Mouse (Mus musculus): ENCODE measurements around the gene Cnbd2.
"Not testable (repeated sequence)": the region's sequence is repeated elsewhere in the genome, so short reads cannot be mapped to it uniquely, and the experiment has no call there.

The Cnbd2 gene

DNA sequence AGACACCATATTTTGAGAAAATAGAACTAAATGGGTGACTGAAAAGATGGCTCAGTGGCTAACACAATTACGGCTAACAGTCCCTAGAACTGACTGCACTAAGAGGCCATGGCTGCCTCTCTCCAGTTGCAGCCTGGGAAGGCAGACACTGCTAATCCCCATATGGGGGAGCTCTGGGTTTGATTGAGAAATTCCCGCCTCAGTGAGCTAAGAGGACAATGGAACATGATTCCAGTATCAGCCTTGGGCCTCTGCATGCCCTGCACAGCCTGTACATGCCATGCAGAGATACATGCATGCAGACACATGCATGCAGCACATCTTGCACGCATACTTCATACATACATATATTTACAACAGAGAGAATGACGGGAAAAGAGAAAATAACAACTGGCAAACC is 69.3 kb downstream of the Cnbd2 start:
- peak; percentile 21 for DNase-seq (ENCODE audit: low read depth, low spot score)

DNA sequence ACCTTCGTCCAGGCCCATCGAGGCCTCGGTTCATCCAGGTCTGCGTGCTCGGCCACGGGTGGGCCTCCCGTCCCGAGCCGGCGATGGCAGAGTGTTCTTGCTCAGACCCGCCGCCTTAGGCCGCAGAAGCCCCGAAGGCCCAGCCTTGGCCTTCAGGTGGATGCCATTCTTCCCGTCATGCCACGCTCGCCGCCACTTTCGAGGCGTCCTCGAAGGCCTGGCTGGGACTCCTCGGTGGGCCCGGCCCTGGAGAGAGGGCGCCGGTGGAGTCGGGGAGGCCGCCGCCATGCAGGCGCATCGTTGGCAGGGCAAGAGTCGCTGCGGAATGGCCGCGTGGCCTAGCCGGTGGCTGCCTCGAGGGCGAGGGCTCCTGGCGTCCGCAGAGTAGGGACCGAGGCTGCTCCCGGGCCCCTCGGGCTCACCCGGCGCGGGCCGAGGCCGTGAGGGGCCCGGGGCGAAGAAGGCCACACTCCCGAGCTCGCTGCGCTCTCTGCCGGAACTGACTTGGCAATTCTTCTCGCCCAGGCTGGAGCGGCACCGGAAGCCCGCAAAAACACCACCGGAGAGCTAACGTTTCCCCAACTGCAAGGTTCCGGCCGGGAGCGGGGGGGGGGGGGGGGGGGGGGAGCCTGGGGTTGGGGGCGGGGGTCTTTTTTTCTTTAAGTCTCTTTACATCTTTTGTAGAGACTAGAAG is 80.5 kb downstream of the Cnbd2 start:
- peak; percentile 89 for DNase-seq (ENCODE audit: low read depth, low spot score)

DNA sequence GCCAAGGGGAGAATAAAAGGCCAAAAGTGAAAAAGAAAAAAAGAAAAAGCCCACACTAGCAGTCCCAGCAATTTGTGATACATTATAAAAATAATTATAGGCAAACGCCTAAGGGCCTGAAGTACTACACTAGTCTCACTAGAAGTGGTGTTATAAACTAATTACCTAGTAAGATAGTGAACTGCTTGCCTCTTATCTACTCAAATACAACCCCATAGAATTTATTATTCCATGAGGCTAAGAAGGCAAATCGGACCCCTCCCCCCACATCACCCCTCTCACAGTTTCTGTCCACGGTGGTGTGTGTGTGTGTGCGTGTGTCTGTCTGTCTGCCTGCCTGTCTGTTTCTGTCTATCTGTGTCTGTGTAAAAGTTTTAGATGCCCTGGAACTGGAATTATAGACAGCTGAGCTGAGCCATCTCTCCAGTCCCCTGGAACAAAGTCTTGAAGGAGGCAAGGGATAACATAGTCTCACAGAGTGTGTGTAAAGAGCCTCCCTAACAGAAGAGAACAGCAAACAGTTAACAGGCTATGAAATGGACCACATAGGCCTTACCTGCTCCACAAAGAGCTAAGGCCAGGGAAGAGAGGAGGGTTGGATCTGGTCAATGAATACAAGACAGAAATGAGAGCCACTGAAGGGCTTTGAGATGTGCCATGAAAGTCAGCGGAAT is 81.2 kb downstream of the Cnbd2 start:
- DNase-seq (ENCODE audit: low read depth, low spot score), result no peak

DNA sequence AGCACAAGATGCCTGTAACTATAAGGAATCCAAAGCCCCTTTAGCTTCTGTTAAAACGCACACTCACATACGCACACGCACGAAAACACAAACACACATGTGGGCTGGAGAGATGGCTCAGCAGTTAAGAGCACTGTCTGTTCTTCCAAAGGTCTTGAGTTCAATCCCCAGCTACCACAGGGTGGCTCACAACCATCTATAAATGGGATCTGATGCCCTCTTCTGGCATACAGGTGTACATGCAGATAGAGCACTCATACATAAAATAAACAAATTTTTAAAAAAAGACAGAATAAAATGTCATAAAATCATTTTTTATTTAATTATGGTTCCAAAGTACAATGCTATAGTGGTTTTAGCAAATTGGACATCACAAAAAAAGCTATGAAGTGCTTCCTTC is 82.2 kb downstream of the Cnbd2 start:
- peak; percentile 61 for DNase-seq (ENCODE audit: low read depth, low spot score)

DNA sequence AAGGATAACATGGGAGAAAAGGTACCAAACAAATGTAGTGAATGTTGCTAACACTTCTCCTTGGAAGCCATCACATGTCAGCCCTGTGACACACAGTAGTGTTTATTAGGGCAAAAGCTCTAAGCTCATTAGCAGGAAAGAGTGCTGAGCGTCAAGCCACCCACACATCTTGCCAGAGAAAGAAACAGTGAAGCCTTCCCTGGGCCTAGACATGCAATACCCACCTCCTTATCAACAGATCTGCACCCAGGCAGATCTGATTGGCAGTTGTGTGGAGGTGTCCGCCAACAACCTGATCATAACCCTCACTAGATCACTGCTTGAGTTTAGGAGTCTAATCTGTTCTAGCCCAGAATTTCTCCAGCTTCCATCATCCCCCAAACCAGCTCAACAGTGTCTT is 84.0 kb downstream of the Cnbd2 start:
- no peak for DNase-seq (ENCODE audit: low read depth, low spot score)

DNA sequence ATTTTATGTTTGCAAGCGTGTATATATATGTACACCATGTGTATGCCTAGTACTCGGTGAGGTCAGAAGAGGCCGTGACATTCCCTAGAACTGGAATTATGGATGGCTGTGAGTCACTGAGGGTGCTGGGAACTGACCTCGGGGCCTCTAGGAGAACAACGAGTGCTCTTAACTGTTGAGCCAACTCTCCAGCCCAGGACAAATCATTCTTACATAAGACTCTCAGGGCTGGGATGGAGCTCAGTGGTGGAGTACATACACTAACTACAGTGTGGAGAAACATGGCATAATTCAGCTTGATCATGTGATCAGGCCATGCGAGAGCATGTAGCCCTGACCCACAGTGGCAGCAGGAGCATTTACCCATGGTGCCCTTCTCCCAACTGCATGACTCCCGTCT is 85.9 kb downstream of the Cnbd2 start:
- DNase-seq (ENCODE audit: low read depth, low spot score), result no peak

DNA sequence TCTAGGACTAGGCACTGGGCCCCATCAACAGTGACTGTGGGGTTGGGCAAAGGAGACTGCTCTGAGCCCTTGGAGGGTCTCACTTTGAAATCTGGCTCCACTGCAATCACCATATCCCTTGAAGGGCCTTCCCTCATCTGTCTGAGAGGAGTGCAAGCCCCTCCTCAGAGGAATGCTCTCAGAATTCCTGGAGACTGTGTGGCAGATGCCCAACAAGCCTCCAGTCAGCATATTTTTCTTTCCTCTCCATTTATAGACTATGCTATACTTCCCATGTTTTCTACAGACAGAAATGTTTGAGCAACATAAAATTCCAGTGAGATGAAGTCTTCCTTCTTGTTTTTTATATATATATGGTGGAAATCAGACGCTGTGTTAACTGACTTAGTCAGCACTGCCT is 87.4 kb downstream of the Cnbd2 start:
- DNase-seq (ENCODE audit: low read depth, low spot score), result no peak

DNA sequence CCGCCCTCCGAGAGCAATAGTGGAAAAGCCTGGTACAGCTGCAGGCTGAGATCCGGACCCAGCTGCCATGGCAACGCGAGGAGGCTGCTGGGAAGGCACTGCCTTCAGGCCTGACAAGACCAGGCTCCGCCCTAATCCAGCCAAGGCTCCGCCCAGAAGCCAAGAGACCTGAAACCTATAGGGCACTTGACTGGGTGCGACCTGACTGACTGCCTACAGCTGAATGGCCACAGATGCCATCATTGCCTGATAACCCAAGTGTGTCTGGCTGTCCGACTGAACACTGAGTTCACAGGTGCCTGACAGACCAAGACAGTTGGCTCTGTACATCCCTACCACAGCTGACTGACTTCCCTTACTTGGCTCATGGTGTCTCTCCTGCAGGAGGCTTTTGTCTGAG is 89.2 kb downstream of the Cnbd2 start:
- peak; percentile 97 for DNase-seq (ENCODE audit: low read depth, low spot score)

DNA sequence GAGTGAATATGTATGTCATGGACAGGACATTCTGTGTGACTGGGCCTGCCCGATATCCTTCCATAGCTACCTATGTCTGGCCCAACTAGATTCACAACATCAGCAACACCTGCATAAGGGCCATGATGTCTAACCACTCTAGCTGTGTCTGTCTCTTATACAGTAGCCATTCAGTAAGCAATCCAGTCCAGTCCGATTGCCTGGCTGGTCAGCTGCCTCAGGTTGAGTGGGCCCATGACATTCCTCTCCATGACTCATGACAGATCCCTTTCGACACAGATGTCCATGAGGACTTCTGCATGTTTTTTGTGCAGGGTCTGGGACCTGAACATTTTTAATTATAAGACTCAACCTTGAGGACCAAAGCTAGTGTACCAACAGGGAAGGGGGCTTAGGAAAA is 89.9 kb downstream of the Cnbd2 start:
- no peak for DNase-seq (ENCODE audit: low read depth, low spot score)

DNA sequence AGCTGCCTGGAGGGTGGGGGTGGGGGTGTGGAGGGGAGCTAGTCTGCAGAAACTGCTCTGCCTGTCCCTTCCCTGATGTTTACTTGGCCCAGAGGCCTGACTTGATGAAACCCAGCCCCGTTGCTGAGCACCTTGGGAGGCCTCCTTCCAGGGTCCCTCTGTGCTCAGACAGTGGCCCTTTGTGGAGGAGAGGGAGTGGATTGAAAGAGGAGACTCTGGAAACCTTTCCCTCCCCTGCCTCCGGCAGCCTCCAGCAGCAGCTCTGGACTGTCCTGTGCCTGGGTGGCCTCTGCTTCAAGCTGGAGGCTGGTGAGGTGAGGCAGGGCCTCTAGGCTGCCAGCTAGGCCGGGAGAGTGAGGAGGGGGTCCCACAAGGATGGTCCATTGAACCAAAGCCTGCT is 94.9 kb downstream of the Cnbd2 start:
- DNase-seq (ENCODE audit: low read depth, low spot score), result no peak

DNA sequence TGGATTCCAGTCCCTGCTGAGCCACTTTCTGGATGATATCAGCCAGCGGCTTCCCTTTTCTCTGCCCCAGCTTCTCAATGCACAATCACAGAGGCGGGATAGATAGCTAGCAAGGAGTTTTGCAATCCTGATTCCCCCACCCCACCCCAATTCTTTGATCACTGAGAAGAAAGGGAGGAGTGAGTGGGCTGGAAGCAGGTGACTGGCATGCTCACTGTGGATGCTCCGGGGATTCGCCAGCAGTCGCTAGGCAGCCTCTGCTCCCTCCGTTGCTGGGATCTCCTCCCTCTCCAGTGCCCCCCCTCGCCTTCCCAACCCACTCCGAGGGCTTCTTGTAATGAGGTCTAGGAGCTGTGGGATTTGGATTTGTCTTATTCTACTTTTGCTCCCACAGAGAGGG is 96.1 kb downstream of the Cnbd2 start:
- peak; percentile 44 for DNase-seq (ENCODE audit: low read depth, low spot score)

DNA sequence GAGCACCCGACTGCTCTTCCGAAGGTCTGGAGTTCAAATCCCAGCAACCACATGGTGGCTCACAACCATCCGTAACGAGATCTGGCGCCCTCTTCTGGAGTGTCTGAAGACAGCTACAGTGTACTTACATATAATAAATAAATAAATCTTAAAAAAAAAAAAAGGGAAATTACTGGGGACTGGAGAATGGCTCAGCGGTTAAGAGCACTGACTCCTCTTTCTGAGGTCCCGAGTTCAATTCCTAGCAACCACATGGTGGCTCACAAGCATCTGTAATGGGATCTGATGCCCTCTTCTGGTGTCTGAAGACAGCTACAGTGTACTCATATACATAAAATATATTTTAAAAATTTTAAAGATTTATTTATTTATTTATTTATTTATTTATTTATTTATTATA is 99.2 kb downstream of the Cnbd2 start:
- not testable (repeated sequence) for DNase-seq (ENCODE audit: low read depth, low spot score)

DNA sequence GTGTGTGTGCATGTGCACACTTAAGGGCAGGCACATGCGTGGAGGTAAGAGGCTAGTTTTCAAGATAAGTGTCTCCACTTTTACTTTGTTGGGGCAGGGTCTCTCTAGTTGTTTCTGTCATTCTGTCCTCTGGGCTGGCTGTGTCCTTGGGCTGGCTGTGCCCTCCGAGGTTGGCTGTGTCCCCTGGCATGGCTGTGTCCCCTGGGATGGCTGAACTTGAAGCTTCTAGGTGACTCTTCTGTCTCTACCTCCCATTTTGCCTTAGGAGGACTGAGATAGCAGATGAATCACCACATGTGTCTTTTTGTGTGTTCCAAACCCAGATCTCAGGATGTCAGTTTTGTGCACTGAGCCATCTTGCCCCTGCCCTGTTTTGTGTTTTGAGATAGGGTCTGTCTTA is 102.9 kb downstream of the Cnbd2 start:
- no peak for DNase-seq (ENCODE audit: low read depth, low spot score)

DNA sequence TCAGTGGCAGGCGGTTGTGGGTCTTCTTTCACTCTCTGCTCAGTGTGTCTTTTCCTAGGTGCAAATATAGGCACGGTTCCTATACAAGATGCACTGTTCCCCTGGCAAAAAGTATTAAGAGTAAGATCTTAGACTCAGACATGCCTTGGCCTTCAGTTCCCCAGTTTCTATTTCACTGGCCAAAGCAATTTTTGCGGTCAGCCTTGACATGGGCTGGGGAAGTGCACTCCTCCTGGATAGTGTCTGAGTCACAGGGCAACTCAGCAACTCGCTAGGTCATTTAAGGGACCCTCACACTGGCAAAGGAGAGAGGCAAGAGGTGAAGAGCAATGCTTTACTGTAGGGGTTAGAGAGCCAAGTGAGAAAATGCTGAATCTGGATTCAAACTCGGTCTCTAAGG is 103.6 kb downstream of the Cnbd2 start:
- no peak for DNase-seq (ENCODE audit: low read depth, low spot score)

DNA sequence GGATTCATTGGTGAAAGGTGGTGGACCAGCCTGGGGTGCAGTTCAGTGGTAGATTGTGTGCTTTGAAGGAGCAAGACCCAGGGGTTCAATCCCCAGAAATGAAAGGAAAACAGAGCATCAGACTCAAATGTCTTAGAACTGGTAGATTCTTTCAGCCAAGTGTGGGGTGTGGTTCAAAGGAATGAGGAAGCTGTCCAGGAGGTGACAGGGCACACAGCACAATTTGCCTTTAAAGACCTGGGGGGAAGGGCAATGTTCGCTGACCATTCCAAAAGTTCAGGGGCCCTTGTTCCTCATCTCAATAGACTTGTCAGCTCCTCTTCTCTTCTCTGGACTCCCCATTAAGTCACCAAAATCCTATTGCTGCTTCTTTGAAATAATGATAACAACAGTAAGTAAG is 105.1 kb downstream of the Cnbd2 start:
- DNase-seq (ENCODE audit: low read depth, low spot score), result no peak

DNA sequence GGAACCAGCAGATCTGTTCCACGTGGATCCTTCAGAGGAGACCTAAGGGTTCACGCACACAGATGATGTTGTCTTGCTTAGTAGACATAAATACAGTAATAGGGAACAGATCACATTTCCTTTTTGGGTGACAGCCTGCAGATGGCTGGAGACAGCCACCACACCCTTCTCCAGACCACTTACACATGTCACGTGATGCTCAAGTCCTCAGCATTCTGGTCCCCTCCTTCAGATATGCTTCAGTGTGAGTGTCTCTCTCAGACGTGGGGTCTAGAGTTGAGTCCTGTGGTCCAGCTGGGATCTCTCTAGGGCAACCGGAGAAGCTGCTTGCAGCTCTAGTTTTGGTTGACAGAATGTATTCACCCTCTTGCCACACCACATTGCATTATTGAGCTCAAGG is 106.4 kb downstream of the Cnbd2 start:
- no peak for DNase-seq (ENCODE audit: low read depth, low spot score)

DNA sequence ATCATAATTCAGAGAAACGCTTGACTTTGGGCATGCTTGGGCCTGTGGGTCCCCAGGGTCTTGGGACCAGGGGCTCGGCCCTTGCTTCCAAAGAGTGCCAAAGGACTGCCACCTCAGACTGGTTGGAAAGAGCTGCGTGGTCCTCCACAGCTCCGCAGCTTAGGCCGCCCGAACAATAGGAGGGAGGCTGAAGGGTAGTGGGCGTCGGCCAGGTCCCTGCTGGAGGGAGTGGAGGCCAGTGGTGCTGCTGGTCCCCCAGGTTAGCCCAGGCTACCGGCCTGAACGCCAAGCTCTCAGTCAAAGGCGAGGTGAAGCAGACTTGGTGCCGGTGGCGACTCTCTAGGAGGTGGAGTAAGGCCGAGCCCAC is 108.2 kb downstream of the Cnbd2 start:
- no peak for DNase-seq (ENCODE audit: low read depth, low spot score)

DNA sequence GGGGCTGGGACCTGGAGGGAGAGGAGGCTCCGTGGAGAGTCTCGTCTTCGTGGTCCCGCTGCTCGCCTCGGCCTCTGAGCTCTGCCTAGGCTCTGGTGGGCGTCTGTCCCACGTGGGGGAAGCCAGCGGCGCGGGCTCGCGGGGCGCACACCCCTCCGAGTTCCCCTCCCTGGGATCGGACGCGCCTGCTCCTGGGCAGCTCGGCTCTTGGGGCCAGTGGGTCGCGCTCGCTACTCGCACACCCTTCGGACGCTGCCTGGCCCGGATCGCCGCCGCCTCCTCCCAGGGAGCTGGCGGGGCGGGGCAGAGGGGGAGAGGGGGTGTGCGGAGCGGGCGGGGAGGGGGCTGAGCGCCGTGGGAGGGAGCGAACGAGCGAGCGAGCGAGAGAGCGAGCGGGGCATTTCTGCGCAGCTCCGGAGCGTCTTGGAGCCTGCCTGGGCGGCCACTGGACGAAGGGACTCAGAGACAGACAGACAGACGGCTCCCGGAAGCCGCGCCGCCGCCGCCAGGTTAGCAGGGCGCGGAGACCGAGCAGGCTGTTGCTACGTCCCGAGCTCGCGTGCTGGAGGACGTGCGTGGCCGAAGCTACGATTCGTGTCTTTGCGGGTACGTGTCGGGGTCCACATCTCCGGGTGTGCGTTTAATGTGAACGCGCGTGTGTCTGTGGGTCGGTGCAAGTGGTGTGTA is 108.7 kb downstream of the Cnbd2 start, which contains the start of gene Epb41l1:
TSS of gene Epb41l1 (plus strand) at position 216 of the 687 bp plus-strand sequence.
- peak; percentile 64 for DNase-seq (ENCODE audit: low read depth, low spot score)

DNA sequence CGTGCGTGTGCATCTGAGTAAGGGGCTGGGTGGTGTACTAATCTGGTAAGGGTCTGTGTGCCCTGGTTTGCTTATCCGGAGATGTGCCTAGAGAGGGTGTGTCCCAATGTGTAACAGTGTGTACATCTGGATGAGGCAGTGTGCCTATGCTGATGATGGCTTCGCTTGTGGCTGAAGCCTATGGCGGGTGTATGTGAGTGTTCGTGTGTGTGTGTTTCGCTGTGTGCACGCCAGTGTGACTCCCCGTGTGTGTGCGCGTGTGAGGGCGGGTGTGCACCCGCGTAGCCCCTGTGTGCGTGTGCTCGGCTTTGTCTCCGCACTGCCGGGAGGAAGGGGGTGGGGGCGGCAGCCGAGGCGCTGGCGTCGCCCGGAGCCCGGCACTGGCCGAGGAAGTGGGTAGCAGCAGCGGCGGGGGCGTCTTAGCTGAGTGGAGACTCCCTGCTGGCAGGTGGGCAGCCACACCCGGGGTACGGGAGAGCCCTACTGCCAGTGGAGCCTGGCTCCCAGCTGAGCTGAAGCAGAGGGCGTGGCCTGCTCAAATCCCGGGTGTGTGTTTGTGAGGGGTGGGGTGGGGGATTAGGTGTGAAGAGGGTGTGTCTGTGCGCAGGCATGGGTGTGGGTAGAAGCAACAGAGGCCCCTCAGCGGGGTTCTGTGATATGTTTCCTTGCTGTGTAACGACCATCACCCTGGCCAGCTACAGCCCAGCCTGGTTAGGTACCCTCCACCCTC is 109.4 kb downstream of the Cnbd2 start:
- peak; percentile 79 for DNase-seq (ENCODE audit: low read depth, low spot score)

DNA sequence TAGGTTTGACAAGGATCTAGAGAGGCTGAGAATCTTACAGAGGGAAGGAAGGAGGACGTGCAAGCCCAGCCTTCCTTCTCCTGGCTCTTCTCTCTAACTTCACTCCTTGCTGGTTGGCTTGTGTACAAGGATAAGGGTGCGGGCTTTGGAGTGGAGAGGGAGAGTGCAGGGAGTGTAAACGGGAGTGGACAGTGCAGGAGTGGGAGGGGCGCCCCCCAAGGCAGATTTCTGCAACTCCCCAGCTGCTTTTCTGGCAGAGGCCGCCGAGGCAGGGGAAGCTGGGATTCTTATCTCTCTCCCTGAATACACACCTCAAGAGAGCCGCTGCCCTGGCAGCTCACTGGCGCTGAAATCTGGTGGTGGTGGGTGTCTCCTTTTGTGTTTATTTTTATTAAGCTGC is 110.5 kb downstream of the Cnbd2 start:
- DNase-seq (ENCODE audit: low read depth, low spot score), result no peak

DNA sequence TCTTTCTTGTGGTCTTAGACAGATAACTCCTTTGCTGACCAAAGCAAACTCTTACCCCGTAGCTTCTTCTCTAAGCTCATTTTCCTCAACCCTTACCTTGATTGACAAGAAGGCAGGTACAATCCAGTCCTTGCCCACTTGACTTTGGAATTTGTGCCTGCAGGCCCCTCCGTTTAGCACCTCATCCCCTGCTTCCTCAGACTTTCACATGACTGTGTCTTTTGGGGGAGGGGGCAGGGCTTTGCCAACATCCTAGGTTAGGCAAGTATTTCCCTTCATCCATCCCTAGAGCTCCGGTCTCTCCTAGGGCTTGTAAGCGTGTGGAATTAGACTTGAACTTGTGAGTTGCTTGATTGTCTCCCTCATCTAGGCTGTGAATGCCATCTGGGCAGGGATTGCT is 111.6 kb downstream of the Cnbd2 start:
- DNase-seq (ENCODE audit: low read depth, low spot score), result peak; percentile 66
